Mouse (Mus musculus) adrenal gland, adult (tissue): ENCODE measurements around the gene Pgrmc2.

Source experiments
- DNase-seq, 2 experiments: peaks; one replicate each; pipeline ENCODE4 v3.0.0; 2022 to 2023; ENCODE audit warnings: low spot score in 1 of 2; ENCODE audit not compliant: inconsistent age in 2 of 2

Gene Pgrmc2

GRCm38 (mm10) chr3:41075376-41075775, 7.5 kb downstream of the Pgrmc2 start:
- DNase-seq = no peak

DNA sequence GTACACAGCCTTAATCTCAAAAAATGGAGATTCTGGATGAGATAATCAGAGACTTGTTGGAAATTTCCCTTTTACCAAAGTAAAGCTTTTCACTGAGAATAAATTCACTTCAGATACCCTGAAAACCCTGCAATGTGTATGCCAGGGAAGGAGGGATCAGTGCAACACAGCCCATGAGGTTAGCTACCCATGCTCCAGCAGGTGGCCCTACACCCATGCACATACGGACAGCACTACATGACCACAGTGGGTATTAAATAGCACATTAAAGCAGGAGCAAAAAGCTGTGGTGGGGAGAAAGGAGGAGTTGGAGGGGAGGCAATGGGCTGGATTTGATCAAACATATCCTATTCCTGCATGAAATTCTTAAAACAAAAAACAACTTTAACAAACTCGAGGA, 12.3 kb downstream of the Pgrmc2 start:
- DNase-seq = no peak

GRCm38 (mm10) chr3:41065320-41065719, 17.5 kb downstream of the Pgrmc2 start:
- no peak for DNase-seq

- no peak for DNase-seq
Measured at GRCm38 (mm10) chr3:41062758-41063157, 20.1 kb downstream of the Pgrmc2 start.

DNA sequence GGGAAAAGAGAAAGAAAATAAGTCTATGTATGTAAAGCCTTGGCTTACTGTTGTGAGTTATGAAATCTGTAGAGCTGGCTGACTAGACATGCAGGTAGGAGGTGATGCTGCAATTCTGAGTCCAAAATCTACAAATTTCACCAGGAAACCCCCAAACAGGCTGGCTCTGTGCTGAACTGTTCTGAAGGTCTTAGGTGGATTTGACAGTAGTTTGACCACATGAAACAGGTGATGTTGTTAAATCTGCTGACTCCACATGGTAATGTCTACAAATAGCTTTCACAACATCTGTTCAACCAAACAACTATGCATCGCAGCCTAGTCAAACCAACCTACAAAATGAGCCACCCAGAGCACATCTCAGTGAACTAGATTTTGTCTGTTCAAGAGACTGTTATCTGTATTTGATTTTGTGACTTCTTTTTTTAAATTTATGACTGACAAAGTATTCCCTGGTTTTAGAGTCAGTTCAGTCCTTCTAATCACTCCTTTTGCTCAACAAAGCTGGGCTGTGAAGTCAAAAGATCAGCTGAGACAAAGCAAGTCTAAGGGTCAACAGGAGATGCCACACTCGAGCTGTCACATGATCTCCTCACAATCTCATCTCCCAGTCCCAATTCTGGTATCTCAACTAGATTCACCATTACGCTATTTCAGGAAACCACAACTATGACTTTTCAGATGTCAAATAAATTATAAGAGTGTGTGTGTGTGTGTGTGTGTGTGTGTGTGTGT, 20.8 kb downstream of the Pgrmc2 start:
- no peak for DNase-seq

DNA sequence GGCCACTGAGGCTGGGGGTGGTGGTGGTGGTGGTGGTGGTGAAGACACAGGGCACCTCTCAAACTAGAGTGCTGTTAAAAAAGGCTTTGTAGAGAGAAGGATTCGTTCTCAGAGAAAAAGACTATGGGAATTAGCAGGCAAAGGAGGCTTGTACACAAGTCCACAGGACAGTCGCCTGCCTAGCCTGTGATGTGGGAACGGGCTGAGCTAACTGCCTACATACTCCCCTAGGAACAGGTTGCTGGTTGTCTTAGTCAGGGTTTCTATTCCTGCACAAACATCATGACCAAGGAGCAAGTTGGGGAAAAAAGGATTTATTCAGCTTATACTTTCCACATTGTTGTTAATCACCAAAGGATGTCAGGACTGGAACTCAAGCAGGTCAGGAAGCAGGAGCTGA, 23.6 kb downstream of the Pgrmc2 start:
- DNase-seq = no peak

- DNase-seq = peak; percentile 6 to 48
Measured at GRCm38 (mm10) chr3:41058395-41058794, 24.5 kb downstream of the Pgrmc2 start.

GRCm38 (mm10) chr3:41053334-41053733, 29.5 kb downstream of the Pgrmc2 start:
- peak in 1 of 2 experiments; percentile 31 for DNase-seq

DNA sequence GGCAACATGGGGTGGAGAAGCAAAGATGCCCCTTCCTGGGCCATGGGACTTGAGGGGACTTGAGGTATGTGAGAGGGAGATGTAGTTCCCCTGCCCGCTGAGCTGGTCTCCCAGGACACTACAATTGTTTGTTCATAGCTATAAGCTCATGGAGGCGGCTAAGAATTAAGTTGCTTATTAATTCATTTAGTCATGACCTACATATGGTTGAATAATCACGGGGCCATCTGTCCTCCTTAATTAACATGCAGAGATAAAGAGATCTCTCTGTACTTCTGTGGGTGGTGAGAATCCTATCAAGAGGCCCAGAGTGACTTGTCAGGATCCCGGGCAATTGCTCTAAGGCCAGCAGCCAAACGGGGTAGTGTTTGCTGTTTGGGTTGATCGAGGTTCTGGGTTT, 35.0 kb downstream of the Pgrmc2 start:
- DNase-seq = no peak

DNA sequence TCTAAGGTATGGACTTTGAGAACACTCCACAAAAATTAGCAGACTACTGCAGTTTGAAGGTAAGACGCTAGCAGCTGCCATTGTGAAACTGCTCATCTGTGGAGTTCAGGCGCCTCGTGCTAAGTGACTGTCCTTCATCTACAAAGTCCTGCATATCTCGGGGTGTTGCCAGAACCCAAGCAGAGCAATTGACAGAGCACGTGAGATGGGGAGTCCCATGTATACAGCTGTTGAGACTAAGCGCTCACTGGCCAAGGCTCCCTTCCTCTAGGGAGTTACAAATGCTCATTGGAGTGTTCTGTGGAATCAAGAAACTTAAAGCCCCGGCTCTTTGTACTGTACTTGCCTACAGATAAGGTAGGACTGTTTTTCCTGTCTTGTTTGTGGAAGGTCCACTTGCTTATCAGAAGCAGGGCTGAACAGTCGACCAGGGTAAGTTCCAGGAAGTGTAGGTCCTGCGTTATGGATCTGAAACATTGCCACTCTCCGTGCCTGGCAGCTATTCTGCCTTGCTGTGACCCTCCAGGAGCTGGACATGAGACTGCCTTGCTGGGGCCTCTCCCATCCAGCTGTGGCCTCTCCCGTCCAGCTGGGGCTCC, 39.0 kb downstream of the Pgrmc2 start:
- no peak for DNase-seq

- peak in 1 of 2 experiments; percentile 63 for DNase-seq
Measured at GRCm38 (mm10) chr3:41042195-41042938, 40.5 kb downstream of the Pgrmc2 start.

DNA sequence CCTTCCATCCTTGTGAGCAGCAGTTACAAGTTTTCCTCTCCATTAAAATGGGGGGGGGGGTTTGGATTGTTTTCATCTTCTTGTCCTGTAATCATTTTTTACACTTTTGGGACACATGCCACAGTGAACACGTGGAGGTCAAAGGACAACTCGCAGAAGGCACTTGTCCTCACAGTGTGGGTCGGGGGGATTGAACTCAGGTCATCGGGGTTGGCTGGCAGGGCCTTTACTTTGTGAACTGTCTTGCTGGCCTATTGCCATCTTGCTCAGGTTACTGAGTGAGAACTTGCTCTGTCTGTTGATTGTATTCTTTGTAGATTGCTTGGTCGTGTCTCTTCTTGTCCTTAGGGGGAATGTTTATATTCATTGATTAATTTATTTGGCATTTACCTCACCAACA, 41.6 kb downstream of the Pgrmc2 start:
- no peak for DNase-seq

- no peak for DNase-seq
Measured at GRCm38 (mm10) chr3:41038297-41038916, 44.4 kb downstream of the Pgrmc2 start.

DNA sequence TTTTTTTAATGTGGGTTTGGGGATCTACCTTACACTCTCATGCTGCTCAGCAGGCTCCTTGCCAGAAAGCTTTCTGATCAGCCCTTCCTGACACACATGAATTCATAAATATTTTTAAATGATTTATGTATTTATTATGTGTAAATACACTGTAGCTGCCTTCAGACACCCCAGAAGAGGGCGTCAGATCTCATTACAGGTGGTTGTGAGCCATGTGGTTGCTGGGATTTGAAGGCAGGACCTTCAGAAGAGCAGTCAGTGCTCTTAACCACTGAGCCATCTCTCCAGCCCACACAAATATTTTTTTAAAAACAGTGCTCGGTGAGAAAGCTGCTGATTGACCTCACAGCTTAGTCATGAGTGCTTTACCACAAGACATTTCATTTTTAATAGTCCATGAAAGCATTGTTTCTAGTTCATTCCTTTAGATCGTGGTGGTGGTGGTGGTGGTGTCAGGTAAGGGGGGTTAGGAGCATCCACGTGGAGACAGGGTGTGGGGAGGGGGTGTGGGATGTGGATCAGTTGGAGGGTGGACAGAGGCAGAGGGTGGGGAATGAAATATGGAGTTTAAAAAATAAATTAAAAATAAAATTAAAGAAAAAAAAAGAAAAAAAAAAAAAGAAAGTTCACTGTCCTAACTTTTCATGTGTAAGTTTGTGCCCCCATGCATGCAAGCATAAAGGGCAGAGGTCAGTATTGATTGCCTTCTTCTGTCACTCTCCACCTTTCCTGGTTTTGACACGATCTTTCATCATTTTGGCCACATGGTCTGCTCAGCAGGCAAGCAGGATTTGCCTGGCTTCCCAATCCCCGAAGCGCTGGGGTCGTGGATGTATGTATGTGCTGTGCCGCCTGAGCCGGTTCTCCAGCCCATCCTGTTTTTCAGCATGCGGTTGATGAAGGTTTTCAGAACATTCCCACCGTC, 51.3 kb downstream of the Pgrmc2 start:
- DNase-seq = no peak

- DNase-seq = no peak
Measured at GRCm38 (mm10) chr3:41030705-41031104, 52.1 kb downstream of the Pgrmc2 start.

DNA sequence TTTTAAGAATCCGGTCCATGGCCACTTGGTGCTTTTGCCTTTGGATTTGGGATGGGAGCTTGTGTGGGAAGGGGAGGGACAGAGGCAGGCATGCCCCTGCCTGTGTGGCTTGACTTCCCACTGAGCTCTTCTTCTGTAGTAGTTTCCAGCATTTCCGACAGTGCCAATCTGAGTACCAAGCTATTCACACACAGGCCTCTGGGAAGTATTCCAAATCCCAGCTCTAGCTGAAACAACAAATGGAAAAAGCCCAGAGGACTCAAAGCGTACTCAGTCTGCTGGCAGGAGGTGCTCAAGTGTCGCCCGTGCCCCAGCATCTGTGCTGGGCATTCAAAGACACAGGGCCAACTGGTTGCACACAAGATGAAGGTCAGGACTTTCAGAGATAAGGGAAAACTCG, 60.9 kb downstream of the Pgrmc2 start:
- DNase-seq = peak; percentile 11 to 43

DNA sequence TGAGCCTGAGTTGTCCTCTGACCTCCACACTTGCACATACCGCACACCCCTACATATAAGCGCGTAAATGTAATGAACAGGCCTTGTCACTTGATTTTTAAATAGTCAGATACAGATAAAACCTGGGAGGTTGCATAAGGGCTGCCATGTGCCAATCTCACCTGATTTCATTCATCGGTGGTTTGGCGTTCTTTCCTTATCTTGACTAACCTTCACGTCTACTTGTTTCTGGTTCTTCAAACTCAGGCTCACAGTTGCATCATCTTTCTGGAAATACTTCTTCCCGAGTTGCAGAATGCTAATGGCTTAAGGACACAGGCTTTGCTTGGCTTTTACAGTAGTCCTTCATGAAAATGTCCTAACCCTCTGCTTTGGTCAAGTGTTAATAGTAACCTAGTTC, 62.2 kb downstream of the Pgrmc2 start:
- peak in 1 of 2 experiments; percentile 29 for DNase-seq

GRCm38 (mm10) chr3:41018022-41018608, 64.7 kb downstream of the Pgrmc2 start:
- no peak for DNase-seq
